Mouse (Mus musculus) MEL (cell line): Measurements from ENCODE around the gene Rnf34.

Source experiments
- EP300 ChIP-seq, 2 experiments: IDR thresholded peaks; 2 replicates each; pipeline ENCODE4 v1.6.1; 2011; ENCODE audit warnings: improper control_type of control experiment in 2 of 2, low read length in 2 of 2, low read depth in 1 of 2, mild to moderate bottlenecking in 1 of 2
- HCFC1 ChIP-seq: IDR thresholded peaks from 2 replicates; pipeline ENCODE4 v1.6.1; 2012; ENCODE audit warnings: low read depth, mild to moderate bottlenecking, inconsistent platforms, low read length, improper control_type of control experiment, moderate library complexity
- MAX ChIP-seq: IDR thresholded peaks from 2 replicates; pipeline ENCODE4 v1.6.1; 2011; ENCODE audit warnings: low read length, improper control_type of control experiment
- POLR2A ChIP-seq, 2 experiments: IDR thresholded peaks; 2 replicates each; pipeline ENCODE4 v1.6.1; 2011 to 2012; ENCODE audit warnings: low read length in 2 of 2, mild to moderate bottlenecking in 2 of 2, control low read depth in 1 of 2, improper control_type of control experiment in 1 of 2, low read depth in 1 of 2, moderate library complexity in 1 of 2; ENCODE audit not compliant: control insufficient read depth in 1 of 2, insufficient read depth in 1 of 2, poor library complexity in 1 of 2
- POLR2AphosphoS5 ChIP-seq: IDR thresholded peaks from 2 replicates; pipeline ENCODE4 v1.6.1; 2012; ENCODE audit warnings: low read depth, borderline replicate concordance, mild to moderate bottlenecking, inconsistent platforms, low read length, moderate library complexity, mixed read lengths
- TCF12 ChIP-seq: IDR thresholded peaks from 2 replicates; pipeline ENCODE4 v1.6.1; 2014; ENCODE audit warnings: low read depth, mild to moderate bottlenecking, inconsistent platforms, low read length, improper control_type of control experiment, moderate library complexity

- TF ChIP-seq POLR2AphosphoS5 (no peak), POLR2A (IDR thresholded peaks at IDR 0.05; ENCODE audit: control insufficient read depth in 1 of 2, insufficient read depth in 1 of 2, low read depth in 1 of 2, low read length in 2 of 2, poor library complexity in 1 of 2) (no peak), EP300 (IDR thresholded peaks at IDR 0.05; ENCODE audit: low read depth in 1 of 2, low read length in 2 of 2) (no peak), MAX (no peak), TCF12 (no peak), HCFC1 (no peak)
Observed at GRCm38 (mm10) chr5:122884594-122885348, 34.9 kb downstream of the Rnf34 start.
